Mouse (Mus musculus) kidney, adult 2 months (tissue): ENCODE data around the gene St3gal4.

Source experiments
- CTCF ChIP-seq: fragments of 200-500 bp; conservative IDR thresholded peaks from 2 replicates; pipeline ENCODE4 v1.5.1; 2011; ENCODE audit warnings: low read depth, mild to moderate bottlenecking, control low read depth, low read length, moderate library complexity, mixed read lengths; ENCODE audit not compliant: insufficient read depth, insufficient read length
- POLR2A ChIP-seq: fragments of 200-500 bp; IDR thresholded peaks from one replicate; pipeline ENCODE4 v1.6.1; 2011; ENCODE audit warnings: low read depth, low read length, control low read depth

DNA sequence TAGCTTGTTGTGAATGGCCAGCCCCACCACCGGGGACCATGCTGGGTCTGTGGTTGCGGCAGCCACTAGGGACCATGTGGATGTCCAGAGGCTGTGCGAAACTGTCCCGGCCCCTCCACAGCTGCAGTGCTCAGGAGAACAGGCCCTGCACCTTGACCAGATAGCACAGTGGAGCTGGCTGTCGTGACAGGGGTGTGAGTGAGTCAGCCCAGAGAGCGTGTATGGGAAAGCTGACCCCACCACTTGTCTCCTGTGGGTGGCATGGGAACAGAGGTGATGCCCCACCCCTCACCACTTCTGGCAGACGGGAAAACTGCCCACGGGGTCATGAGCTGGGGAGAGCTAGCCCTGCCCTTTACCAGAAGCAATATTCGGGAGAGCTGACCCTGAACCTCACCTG lies 26.1 kb upstream of the St3gal4 start:
- TF ChIP-seq CTCF (no peak), POLR2A (no peak)
